In the genomic region with DNA sequence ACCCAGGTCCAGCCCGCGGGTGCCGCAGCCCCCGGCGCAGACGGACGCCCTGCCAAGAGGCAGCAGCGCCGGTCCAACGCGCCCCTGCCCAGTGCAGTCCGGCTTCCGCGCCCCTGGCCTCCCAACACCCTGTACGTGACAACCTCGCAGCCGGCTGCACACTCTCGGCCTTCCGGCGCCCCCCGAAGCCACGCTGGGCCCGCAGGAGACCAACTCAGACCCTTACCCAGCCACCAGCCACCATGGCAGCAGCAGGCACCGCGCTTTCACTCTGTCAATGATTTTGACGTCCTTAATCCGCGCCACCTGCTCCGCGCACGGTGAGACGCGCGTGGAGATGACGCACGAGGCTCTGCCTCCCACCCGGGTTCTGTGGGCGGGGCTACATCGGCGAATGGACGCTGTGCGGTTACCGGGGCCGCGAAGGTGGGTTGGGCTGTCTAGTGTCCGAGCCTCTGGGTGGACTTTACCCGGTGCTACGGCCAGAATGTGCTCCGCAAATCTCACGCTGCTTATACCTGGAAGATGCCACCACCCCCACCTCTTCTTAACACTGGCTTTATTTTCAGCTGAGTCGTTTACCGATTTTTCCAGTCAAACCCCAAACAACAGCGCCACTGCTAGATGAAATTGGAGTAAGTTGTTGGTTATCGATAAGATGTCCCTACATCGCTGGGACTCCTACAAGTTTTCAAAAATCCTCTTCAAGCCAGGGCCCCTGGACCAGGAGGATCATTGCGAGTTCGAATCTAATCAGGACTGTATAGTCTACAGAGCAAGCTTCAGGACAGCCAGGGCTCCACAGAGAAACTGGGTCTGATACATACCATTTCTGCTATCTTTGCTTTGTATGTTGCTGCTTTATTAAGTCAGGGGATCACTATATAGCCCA, we compare ENCODE assay signal across 8 mouse cellular contexts. TPM values are rescaled to one million over a fixed set of nuclear protein-coding genes. Genes with fewer than 3 reads are reported as not detected.
A peak's percentile ranks its signal among the peaks of the same experiment; 100 is the strongest.
DNase-seq lines count a peak whose midpoint lies in the region; ATAC-seq and TF ChIP-seq lines count a peak whose summit lies in the region.

TSS of gene Rmdn3 (minus strand) at position 354 of the 892 bp plus-strand sequence.

- H3K9me3 ChIP-seq in hindbrain, postnatal 0 days (ENCODE audit: low read length): no peaks in the 10 kb centered on the region

- peak within 1 kb of the TSS; percentile 96 for H3K4me2 ChIP-seq in hindbrain, postnatal 0 days (ENCODE audit: low read depth, low read length)

- WGBS in hindbrain, postnatal 0 days: under 1% methylated on average over 51 of the region's 57 CpGs

- H3K36me3 ChIP-seq in hindbrain, postnatal 0 days (ENCODE audit: insufficient read depth, low read length): peaks cover 15% of the 10 kb centered on the region

- peak; percentile 94 for ATAC-seq in hindbrain, postnatal 0 days
- peak; percentile 97 for ATAC-seq in megakaryocyte, adult 5-6 weeks (ENCODE audit: poor library complexity, severe bottlenecking)

- H3K9ac ChIP-seq in hindbrain, postnatal 0 days (replicated peaks; ENCODE audit: low read length): peak within 1 kb of the TSS; percentile 91

- no peak for TF ChIP-seq CTCF in gastrocnemius, adult 2 months (IDR thresholded peaks at IDR 0.05)
- TF ChIP-seq CTCF in hindbrain, postnatal 0 days (IDR thresholded peaks at IDR 0.05; ENCODE audit: low read depth): peak; percentile 42
- TF ChIP-seq CTCF in left cerebral cortex, adult 2 months (IDR thresholded peaks at IDR 0.05): no peak; the same call in none of the 2 replicates

- H3K4me3 ChIP-seq in gastrocnemius, adult 2 months: peak within 1 kb of the TSS; percentile 89
- peak within 1 kb of the TSS; percentile 99 for H3K4me3 ChIP-seq in hindbrain, postnatal 0 days (ENCODE audit: low read length)
- H3K4me3 ChIP-seq in left cerebral cortex, adult 2 months: peak within 1 kb of the TSS; percentile 93

- peak within 1 kb of the TSS; percentile 91 for H3K27ac ChIP-seq in gastrocnemius, adult 2 months
- peak within 1 kb of the TSS; percentile 83 for H3K27ac ChIP-seq in hindbrain, postnatal 0 days
- H3K27ac ChIP-seq in left cerebral cortex, adult 2 months: peak within 1 kb of the TSS; percentile 80

- H3K27me3 ChIP-seq in hindbrain, postnatal 0 days (ENCODE audit: insufficient read depth, low read length): no peaks in the 10 kb centered on the region

- 0 out of 2 replicates have a peak, but pooled peaks cover 5% of the 10 kb centered on the region for H3K4me1 ChIP-seq in hindbrain, postnatal 0 days (ENCODE audit: insufficient read depth, low read length)

- intact Hi-C loops in gastrocnemius, adult 2 months (cut with DNase I): no loop called here
- intact Hi-C loops in left cerebral cortex, adult 2 months (cut with DNase I): loop anchor here (2.0 kb wide), 1 partner anchor 32 kb away; no protein-coding TSS in a partner anchor

- DNase-seq in WW6 (ENCODE audit: low read depth, low spot score): peak; percentile 85
- DNase-seq in cerebellum, postnatal 4 days (ENCODE audit: low spot score in 2 of 2): peak; percentile 88 to 95
- DNase-seq in gastrocnemius, adult 2 months: peak; percentile 94
- DNase-seq in hindbrain, postnatal 0 days (ENCODE audit: low spot score): peak; percentile 98
- DNase-seq in left cerebral cortex, adult 2 months (ENCODE audit: extremely low spot score in 1 of 2, low spot score in 2 of 2): peak; percentile 95 to 97
- DNase-seq in right cerebral cortex, adult 2 months (ENCODE audit: low spot score in 2 of 2): peak; percentile 98 to 99
- DNase-seq in urinary bladder, postnatal 14 days (ENCODE audit: low spot score): peak; percentile 94

RNA-seq across cellular contexts. Expression of gene Rmdn3, which starts in this region (rescaled TPM):
- 1 to 10 TPM; 5.6 to 5.8 TPM for total RNA-seq in gastrocnemius, adult 2 months (2021)
- total RNA-seq in hindbrain, postnatal 0 days (2014; rRNA removed): 30.5 and 34.7 TPM in 2 replicates
- polyA plus RNA-seq in hindbrain, postnatal 0 days (2015; fragmentation: Nextera tagmentation; extraction: Ambion mirVana): 38.7 and 39.8 TPM in 2 replicates
- 10 to 100 TPM; 62.4 to 62.9 TPM for total RNA-seq in left cerebral cortex, adult 2 months (2021)
- total RNA-seq in megakaryocyte, adult 5-6 weeks (2015): 7.0 and 10.7 TPM in 2 replicates
- total RNA-seq in megakaryocyte, adult 5-6 weeks (2017): 15.1 and 20.2 TPM in 2 replicates

Comparison
In these comparisons a context has a peak if more than half of its experiments do, and no peak if none do; other contexts are left out.
1. Peak in every context shown above with its lines: DNase-seq, ATAC-seq, H3K4me3 ChIP-seq and H3K27ac ChIP-seq.